Mouse (Mus musculus): ENCODE measurements around the gene Tdrd1.

The Tdrd1 gene

DNA sequence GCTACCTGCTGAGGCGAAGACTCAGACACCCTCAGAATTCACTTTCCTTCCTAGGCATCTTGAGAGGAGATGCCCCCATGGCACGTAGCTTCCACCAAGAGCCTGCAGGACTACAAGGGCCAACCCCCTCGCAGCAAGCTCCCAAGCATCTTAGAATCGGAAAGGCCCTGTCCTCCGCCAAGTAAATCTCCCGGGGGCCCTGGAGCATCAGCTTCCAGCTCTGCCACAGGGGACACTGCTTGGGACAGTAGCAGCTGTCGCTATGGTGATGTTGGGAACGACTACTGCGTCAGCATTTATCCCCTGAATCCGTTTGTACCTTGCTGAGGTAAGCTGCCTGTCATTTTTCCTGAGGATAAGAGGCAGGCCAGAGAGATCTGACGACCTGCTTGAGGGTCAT lies 84.6 kb downstream of the Tdrd1 start:
- no peak for DNase-seq (ENCODE audit: low spot score)

DNA sequence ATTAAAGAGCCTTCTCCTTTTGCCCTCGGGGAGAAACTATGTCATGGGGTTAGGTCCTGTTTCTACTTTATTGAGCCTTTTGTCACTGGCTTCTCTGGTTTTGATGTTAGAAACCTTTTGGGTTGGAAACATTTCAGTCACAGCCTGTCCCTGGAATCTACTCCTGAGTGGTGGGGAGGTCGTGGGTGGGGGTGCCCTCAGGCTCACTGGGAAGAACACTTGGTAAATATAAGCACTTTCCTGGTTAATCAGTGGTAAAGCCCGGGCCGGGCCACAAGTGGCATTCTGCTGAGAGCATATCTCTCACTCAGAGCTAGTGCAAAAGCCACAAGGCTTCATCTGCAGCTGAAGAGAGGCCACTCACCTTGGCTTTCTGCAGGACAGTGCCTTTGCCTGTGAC lies 87.8 kb downstream of the Tdrd1 start:
- no peak for DNase-seq (ENCODE audit: low spot score)

DNA sequence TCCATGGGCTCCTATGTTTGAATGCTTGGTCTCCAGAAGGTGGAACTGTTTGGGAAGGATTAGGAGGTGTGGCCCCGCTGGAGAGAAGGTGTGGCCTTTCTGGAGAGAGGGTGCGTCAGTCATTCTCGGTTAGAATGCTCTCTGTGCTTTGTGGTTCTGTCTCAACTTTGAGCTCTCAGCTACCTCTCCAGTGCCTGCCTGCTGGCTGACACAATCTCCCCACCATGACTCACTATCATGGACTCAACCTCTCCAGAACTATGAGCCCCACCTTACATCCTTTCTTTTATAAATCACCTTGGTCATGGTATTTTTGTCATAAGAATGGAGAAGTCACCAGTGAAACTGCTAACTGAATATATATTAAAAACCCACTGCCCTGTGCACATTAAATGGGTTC lies 88.6 kb downstream of the Tdrd1 start:
- no peak for DNase-seq (ENCODE audit: low spot score)

DNA sequence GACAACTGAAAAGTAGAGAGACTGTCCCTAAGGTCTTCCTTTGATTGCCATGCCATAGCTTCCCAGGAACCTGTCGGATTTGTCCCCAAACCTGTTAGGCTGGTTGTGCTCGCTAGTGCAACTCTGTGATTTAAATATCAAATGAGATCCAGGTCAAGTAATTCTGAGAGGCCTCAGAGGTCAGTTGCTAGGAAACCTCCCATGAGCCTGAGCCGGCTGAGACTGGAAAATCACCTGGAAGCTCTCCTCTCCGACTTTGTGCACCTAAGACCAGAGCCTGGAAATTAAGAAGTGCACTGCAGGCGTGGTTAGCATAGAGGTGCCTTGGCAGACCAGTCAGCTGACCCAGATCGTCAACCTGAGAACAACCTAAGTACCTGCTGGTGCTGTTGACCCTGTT lies 89.1 kb downstream of the Tdrd1 start:
- DNase-seq (ENCODE audit: low spot score) = peak; percentile 35
